Mouse (Mus musculus): ENCODE data around the gene Vav2.

GRCm38 (mm10) chr2:27411688-27412174 lies 15.1 kb downstream of the Vav2 start:
- no peak for TF ChIP-seq CTCF (IDR thresholded peaks at IDR 0.05)
- no peak for TF ChIP-seq EP300 (IDR thresholded peaks at IDR 0.05; ENCODE audit: insufficient read depth, low read depth, low read length)
